ENCODE assay signal across 8 mouse cellular contexts in the genomic region with DNA sequence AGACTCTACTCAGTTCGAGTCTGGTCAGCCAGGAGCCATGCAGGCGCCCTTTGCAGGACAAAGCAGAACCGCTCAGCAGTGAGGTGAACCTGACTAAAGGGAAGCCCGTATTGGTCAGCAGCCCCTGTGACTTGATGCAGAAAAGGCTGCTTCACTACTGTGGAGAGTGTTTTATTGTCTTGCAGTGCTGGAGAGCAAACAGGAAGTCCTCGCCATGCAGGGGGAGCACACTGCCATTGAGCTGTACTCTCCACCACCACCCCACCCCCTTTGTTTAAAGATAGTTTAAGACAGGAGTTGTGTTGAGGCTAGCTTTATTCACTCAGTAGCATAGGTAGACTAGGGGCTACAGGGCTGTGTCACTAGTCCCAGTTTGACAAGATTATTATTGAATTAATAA. TPM values are rescaled to one million over a fixed set of nuclear protein-coding genes. Genes with fewer than 3 reads are reported as not detected.
DNase-seq lines count a peak whose midpoint lies in the region; ATAC-seq and TF ChIP-seq lines count a peak whose summit lies in the region.

A gene (minus strand): TSS at position 145 of the 400 bp plus-strand sequence.

- no peak within 1 kb of the TSS for H3K4me3 ChIP-seq in midbrain, embryonic 14.5 days (replicated peaks; ENCODE audit: low read depth, low read length)

- 84% methylated on average over 5 of the region's 5 CpGs for WGBS in midbrain, embryonic 14.5 days

- no peak within 1 kb of the TSS for H3K27ac ChIP-seq in midbrain, embryonic 14.5 days (replicated peaks; ENCODE audit: low read depth, low read length)

- no peaks in the 10 kb centered on the region for H3K9me3 ChIP-seq in midbrain, embryonic 14.5 days (ENCODE audit: control insufficient read depth, low read length)

- H3K4me1 ChIP-seq in midbrain, embryonic 14.5 days (ENCODE audit: control insufficient read depth, insufficient read depth, low read length): peaks cover 5% of the 10 kb centered on the region

- no peak for ATAC-seq in granulocyte monocyte progenitor cell, adult 5-6 weeks (replicated peaks; ENCODE audit: poor library complexity, severe bottlenecking)
- no peak for ATAC-seq in midbrain, embryonic 14.5 days (ENCODE audit: low FRiP score, low TSS enrichment)

- DNase-seq in layer of hippocampus, adult 8-10 months (ENCODE audit: low spot score in 2 of 2): no peak
- no peak for DNase-seq in layer of hippocampus, adult 9-11 months
- DNase-seq in brain, embryonic 14.5 days (ENCODE audit: low read depth): no peak
- DNase-seq in layer of hippocampus, postnatal 14 days (ENCODE audit: low spot score in 2 of 2): no peak
- no peak for DNase-seq in midbrain, embryonic 14.5 days
- no peak for DNase-seq in cerebellum, adult 9-10 months
- no peak for DNase-seq in urinary bladder, postnatal 25 days (ENCODE audit: low spot score)

- no peaks in the 10 kb centered on the region for H3K27me3 ChIP-seq in midbrain, embryonic 14.5 days (ENCODE audit: control insufficient read depth, insufficient read depth, low read length)

- H3K9ac ChIP-seq in midbrain, embryonic 14.5 days (replicated peaks; ENCODE audit: low read length): no peak within 1 kb of the TSS

- no peak within 1 kb of the TSS for H3K4me2 ChIP-seq in midbrain, embryonic 14.5 days (ENCODE audit: low read length)

- TF ChIP-seq POLR2A in brain, embryonic 14.5 days (IDR thresholded peaks at IDR 0.05; ENCODE audit: borderline replicate concordance, extremely low read depth, insufficient read depth, insufficient read length, poor library complexity, severe bottlenecking): no peak

- no peak for TF ChIP-seq CTCF in brain, embryonic 14.5 days (IDR thresholded peaks at IDR 0.05; ENCODE audit: borderline replicate concordance, extremely low read depth, insufficient read depth, insufficient read length)

- H3K36me3 ChIP-seq in midbrain, embryonic 14.5 days (ENCODE audit: control insufficient read depth, insufficient read depth, low read length): no peaks in the 10 kb centered on the region

RNA-seq across cellular contexts. Expression of the gene that starts here (rescaled TPM):
- total RNA-seq in layer of hippocampus, adult 8-10 months (2022): 10 to 100 TPM; 34.6 to 40.3 (median 37.5) TPM
- polyA plus RNA-seq in brain, embryonic 14.5 days (2012; rRNA removed): 46.6 and 52.4 TPM in 2 replicates
- total RNA-seq in granulocyte monocyte progenitor cell, adult 5-6 weeks (2014; fragmentation: Nextera tagmentation): 56.5 and 86.2 TPM in 2 replicates
- total RNA-seq in granulocyte monocyte progenitor cell, adult 5-6 weeks (2017): 48.2 and 49.2 TPM in 2 replicates
- total RNA-seq in layer of hippocampus, postnatal 14 days (2021): 10 to 100 TPM; 36.4 to 41.4 TPM
- 119 and 134 TPM in 2 replicates for polyA plus RNA-seq in midbrain, embryonic 14.5 days (2014; fragmentation: Nextera tagmentation; extraction: Ambion mirVana)
